Mouse (Mus musculus) right cerebral cortex, postnatal 25 days (tissue): ENCODE measurements around the gene Klhl9.
"Not testable (repeated sequence)": the region's sequence is repeated elsewhere in the genome, so short reads cannot be mapped to it uniquely, and the experiment has no call there.

Experiments
- DNase-seq: peaks from one replicate; pipeline ENCODE4 v3.0.0; 2022

Klhl9 gene

GRCm38 (mm10) chr4:88721791-88722721 lies at the start of gene Klhl9, which contains the start of gene Gm26566:
TSS of gene Klhl9 (minus strand) at chr4:88722465.
TSS of gene Gm26566 (plus strand) at chr4:88721805.
- DNase-seq, result peak; percentile 90

- DNase-seq, result not testable (repeated sequence)
These were observed 41.2 kb upstream of the Klhl9 start for GRCm38 (mm10) chr4:88763384-88764018.

GRCm38 (mm10) chr4:88762341-88762740 lies 40.1 kb upstream of the Klhl9 start:
- not testable (repeated sequence) for DNase-seq

DNA sequence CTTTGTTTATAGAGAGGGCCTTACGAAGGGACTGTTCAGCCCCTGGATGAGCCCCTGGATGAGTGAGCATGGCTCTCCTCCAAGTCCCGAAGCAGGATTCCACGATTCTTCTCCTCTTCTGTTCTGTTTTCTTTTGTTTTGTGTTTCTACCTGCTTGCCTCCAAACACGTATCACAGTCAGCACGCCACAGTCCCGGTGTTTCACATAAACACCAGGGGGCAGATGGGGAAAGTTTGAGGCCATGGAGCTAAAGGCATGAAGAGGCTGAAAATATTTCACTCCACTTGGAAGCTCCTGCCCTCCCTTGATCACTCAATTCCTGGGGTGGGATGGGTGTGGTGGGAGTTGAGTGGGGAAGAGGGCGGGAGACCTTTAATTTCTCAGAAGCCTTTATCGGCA lies 39.5 kb upstream of the Klhl9 start:
- DNase-seq, result peak; percentile 63

- peak; percentile 37 for DNase-seq
These were observed 38.2 kb upstream of the Klhl9 start for GRCm38 (mm10) chr4:88760431-88760830.

GRCm38 (mm10) chr4:88759610-88760268 lies 37.5 kb upstream of the Klhl9 start, which contains the start of gene Gm13283:
TSS of gene Gm13283 (plus strand) at chr4:88760119.
- not testable (repeated sequence) for DNase-seq

- not testable (repeated sequence) for DNase-seq
These were observed 36.5 kb upstream of the Klhl9 start for GRCm38 (mm10) chr4:88758751-88759150.

GRCm38 (mm10) chr4:88757628-88758031 lies 35.4 kb upstream of the Klhl9 start:
- DNase-seq, result peak; percentile 90

- DNase-seq, result not testable (repeated sequence)
These were observed 34.6 kb upstream of the Klhl9 start for GRCm38 (mm10) chr4:88756581-88757513.

- DNase-seq, result peak; percentile 62
These were observed 32.6 kb upstream of the Klhl9 start, which contains the start of gene Gm13271 for GRCm38 (mm10) chr4:88754818-88755340. TSS of gene Gm13271 (plus strand) at chr4:88754868.

DNA sequence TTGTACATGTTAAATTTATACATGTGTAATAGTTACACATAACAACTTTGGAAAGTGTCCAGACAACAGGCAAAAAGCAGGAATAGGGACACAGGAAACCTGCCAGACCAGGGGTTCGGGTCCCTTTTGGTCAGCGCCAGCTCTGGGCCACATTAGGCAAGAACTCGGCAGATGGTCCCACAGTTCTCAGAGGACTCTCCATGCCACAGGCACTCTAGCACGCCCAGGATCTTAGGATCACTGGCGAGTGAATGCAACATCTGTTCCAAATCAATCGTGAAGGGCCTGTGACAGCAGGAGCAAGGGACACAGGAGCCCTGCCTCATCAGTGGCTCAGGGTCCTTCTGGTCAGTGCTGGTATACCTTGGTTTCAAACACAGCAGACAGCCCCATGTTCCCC lies 27.7 kb upstream of the Klhl9 start:
- DNase-seq, result no peak

DNA sequence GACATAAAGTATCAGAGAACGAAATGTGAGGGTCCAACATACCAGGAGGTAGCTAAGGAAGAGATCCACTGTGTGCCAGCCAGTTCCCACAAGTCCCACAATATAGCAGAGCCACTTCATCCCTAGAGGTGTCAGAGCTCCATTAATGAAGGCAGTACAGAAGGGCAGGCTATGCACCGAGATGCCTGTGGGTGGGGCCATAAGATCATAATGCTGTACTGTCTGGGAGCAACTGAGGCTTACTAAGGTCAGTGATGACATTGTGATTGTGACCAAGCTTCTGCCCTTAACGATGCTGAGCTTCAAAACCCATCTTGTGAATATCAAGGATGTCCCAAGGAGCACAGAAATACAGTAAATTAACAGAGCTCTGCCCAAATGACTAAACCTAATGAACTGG lies 21.9 kb upstream of the Klhl9 start:
- no peak for DNase-seq

DNA sequence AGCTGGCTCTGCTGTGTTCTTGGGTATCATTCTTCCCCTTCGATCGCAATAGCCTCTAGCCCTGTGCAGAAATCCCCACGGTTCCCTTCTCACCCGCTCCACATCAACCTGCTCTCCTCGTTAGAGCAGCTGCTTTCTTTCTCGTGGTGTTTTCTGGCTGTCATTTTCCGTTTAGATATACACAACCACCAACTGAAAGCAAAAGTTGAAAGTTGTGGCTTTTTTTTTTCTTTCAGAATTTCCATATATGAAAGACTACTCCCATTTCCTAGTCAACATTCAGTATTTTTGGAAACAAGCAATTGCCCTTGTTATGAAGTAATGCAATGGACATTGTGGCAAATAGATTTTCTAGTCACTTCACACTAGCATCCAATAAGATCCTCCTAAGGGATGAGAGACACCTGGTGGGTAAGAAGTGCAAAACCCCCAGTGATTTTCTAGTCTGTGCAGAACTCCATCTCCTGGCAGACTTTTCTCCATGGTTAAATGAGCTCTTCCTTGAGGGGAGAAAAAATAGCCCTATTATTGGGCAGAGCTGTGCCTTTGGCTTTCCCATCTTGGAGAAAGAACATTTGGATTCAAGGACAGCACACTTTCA lies 20.6 kb upstream of the Klhl9 start:
- no peak for DNase-seq

DNA sequence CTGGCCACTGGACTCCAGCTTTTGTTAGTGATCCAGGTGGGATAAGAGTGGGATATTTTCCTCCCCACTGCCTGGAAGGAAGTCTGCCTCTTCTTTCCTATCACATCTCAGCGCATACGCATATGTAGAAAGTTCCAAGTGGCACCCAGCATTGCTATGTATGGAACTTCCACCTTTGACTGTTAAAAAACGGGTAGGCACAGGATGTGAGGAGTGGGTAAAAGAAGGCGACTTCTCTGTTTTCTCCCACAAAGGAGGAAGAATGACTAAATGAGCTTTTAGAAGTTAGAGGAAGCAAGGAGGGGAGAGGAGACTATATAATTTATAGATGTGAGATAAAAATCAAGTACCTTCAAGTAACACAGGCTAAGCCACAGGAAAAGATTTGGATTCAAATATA lies 19.2 kb upstream of the Klhl9 start:
- DNase-seq, result no peak

GRCm38 (mm10) chr4:88739036-88739435 lies 16.8 kb upstream of the Klhl9 start:
- no peak for DNase-seq

DNA sequence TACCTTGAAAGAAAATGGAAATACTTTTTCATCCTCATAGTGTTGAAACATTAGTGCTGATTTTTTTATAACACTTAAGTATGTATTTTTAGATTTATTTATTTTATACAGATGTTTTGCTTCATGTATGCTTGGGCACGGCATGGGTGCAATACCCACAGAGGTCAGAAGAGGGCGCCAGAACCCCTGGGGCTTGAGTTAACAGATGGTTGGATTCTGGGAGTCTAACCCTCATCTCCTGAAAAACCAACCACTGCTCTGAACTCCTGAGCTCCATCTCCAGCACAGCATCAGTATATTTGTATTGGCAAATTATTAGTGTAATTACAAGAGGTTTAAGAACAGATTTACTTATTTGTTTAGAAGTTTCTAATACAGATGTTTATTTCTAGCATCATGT lies 16.2 kb upstream of the Klhl9 start:
- peak; percentile 31 for DNase-seq

- DNase-seq, result no peak
These were observed 5.1 kb upstream of the Klhl9 start for GRCm38 (mm10) chr4:88727324-88727723.

GRCm38 (mm10) chr4:88726727-88727126 lies 4.5 kb upstream of the Klhl9 start:
- DNase-seq, result no peak

GRCm38 (mm10) chr4:88723497-88724090 lies 1.3 kb upstream of the Klhl9 start:
- DNase-seq, result no peak

- no peak for DNase-seq
These were observed 3.5 kb downstream of the Klhl9 start for GRCm38 (mm10) chr4:88718715-88719114.

GRCm38 (mm10) chr4:88715059-88715458 lies 7.2 kb downstream of the Klhl9 start:
- DNase-seq, result no peak
